Mouse (Mus musculus) embryonic facial prominence, embryonic 14.5 days (tissue): ENCODE measurements around the gene Lrrc74b. TPM values are rescaled to one million over a fixed set of nuclear protein-coding genes. Genes with fewer than 3 reads are reported as not detected.
A peak's percentile ranks its signal among the peaks of the same experiment; 100 is the strongest.

Experiments
- ATAC-seq: fragments of 200-750 bp; cut with Nextera tagmentation; 2 replicates; pipeline ENCODE4 v1.8.0; 2017; ENCODE audit warnings: low read depth, moderate number of reproducible peaks, moderate TSS enrichment
- DNase-seq: peaks from one replicate; pipeline ENCODE4 v3.0.0-alpha.2; 2015; ENCODE audit warnings: low spot score
- H3K27ac ChIP-seq: fragments of 300-500 bp; sonication (generic); replicated peaks from 2 replicates; pipeline ENCODE4 v1.5.1; 2014; ENCODE audit warnings: low read depth, mild to moderate bottlenecking, low read length, moderate library complexity
- H3K27me3 ChIP-seq: fragments of 300-500 bp; sonication (generic); replicated peaks from 2 replicates; pipeline ENCODE4 v1.6.1; 2014; ENCODE audit warnings: low read length; ENCODE audit not compliant: control insufficient read depth, insufficient read depth
- H3K36me3 ChIP-seq: fragments of 300-500 bp; sonication (generic); 2 replicates; pipeline ENCODE4 v1.6.1; 2014; ENCODE audit warnings: low read length, mixed read lengths; ENCODE audit not compliant: control insufficient read depth, insufficient read depth
- H3K4me1 ChIP-seq: fragments of 300-500 bp; sonication (generic); 2 replicates; pipeline ENCODE4 v1.6.1; 2014; ENCODE audit warnings: antibody characterized with exemption, low read length; ENCODE audit not compliant: control insufficient read depth, insufficient read depth
- H3K4me2 ChIP-seq: fragments of 300-500 bp; sonication (generic); 2 replicates; pipeline ENCODE4 v1.6.1; 2014; ENCODE audit warnings: low read depth, mild to moderate bottlenecking, low read length, moderate library complexity, mixed read lengths
- H3K4me3 ChIP-seq: fragments of 300-500 bp; sonication (generic); 2 replicates; pipeline ENCODE4 v1.5.1; 2014; ENCODE audit warnings: low read depth, mild to moderate bottlenecking, low read length
- H3K9ac ChIP-seq: fragments of 300-500 bp; sonication (generic); 2 replicates; pipeline ENCODE4 v1.6.1; 2014; ENCODE audit warnings: low read depth, mild to moderate bottlenecking, low read length, moderate library complexity, mixed read lengths
- H3K9me3 ChIP-seq: fragments of 300-500 bp; sonication (generic); 2 replicates; pipeline ENCODE4 v1.6.1; 2016; ENCODE audit warnings: low read length; ENCODE audit not compliant: control insufficient read depth
- WGBS: fragments of 180-500 bp; shearing (Covaris S2); extraction: QIAGEN DNeasy Blood & Tissue Kit; methylation state at CpG from one replicate; pipeline ENCODE4 v1.1.7; 2014; 5-methylcytosine and 5-hydroxymethylcytosine counted together
- polyA plus RNA-seq: library from polyadenylated mRNA; unstranded; fragments of >200 nt; fragmentation: Nextera tagmentation; extraction: Ambion mirVana; gene quantifications from 2 replicates; pipeline ENCODE4 v1.2.1, GENCODE M21; 2014

The Lrrc74b gene
- polyA plus RNA-seq, 1 experiment from 2014 or later, result 1.8 TPM

- 81% methylated on average over 5 of the region's 5 CpGs for WGBS
Measured at GRCm38 (mm10) chr16:17507018-17507552, 54.0 kb downstream of the Lrrc74b start.

DNA sequence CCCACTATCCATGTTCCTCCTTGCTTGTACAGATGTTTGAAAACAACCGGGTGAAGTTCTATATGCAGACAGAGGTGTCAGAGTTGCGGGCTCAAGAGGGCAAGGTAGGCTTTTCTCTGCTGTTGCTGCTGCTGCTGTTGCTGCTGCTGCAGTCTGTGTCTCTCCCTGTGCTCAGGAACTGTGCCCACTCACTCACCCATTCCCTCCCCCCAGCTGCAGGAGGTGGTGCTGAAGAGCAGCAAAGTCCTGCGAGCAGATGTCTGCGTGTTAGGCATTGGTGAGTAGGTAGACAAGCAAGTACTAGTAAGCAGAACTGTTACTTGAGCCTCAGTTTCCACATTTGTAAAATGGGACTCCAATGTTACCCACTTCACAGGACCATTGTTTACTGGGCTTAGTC lies 58.4 kb downstream of the Lrrc74b start:
- Histone ChIP-seq H3K4me2 (no peak overlapping the region), H3K9me3 (no peaks in the 10 kb centered on the region), H3K9ac (no peak overlapping the region), H3K36me3 (no peaks in the 10 kb centered on the region), H3K27ac (no peak overlapping the region), H3K4me3 (no peak overlapping the region), H3K4me1 (no peaks in the 10 kb centered on the region), H3K27me3 (no peaks in the 10 kb centered on the region)
- no peak for DNase-seq
- ATAC-seq, result no peak
- 74% methylated on average over 4 of the region's 4 CpGs for WGBS

More at GRCm38 (mm10) chr16:17507018-17507552, 54.0 kb downstream of the Lrrc74b start:
- H3K4me3 ChIP-seq, result no peak overlapping the region
- ATAC-seq (no peak), DNase-seq (no peak)
- H3K27ac ChIP-seq, result no peak overlapping the region
- no peak overlapping the region for H3K4me2 ChIP-seq
- no peaks in the 10 kb centered on the region for H3K9me3 ChIP-seq
- peaks cover 9% of the 10 kb centered on the region for H3K36me3 ChIP-seq
- no peak overlapping the region for H3K9ac ChIP-seq
- peaks cover 10% of the 10 kb centered on the region for H3K4me1 ChIP-seq
- no peaks in the 10 kb centered on the region for H3K27me3 ChIP-seq

DNA sequence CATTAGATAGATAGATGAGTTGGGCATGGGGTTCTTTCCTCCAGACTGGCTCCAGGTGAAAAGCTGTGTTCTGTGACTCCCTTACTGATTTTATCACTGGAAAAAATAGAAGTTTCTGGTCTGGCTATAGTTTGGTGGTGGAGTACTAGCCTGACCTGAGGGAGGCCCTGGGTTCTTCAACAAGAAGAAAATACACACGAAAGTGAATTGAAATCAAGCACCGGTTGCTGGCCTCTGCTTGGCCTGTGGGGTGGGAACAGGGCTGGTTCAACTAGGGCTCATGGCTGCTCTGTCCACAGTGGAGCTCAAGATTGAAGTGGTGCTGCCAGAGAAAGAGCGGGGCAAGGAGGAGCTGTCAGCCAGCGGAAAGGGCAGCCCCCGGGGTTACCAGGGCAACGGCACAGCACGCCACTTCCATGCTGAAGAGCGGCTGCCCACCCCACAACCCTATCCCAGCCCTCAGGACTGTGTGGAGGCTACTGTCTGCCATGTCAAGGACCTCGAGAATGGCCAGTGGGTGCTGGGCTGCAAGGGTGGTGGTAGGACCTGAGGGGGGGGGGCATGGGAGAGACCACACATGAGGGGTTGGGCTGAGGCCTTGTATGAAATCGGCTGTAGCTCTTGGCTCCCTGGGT lies 61.7 kb downstream of the Lrrc74b start:
- no peaks in the 10 kb centered on the region for H3K27me3 ChIP-seq
- no peak overlapping the region for H3K4me3 ChIP-seq
- DNase-seq, result no peak
- no peaks in the 10 kb centered on the region for H3K36me3 ChIP-seq
- H3K9ac ChIP-seq, result no peak overlapping the region
- no peak overlapping the region for H3K4me2 ChIP-seq
- peak; percentile 44; the same call in 1 of the 2 replicates for ATAC-seq
- H3K27ac ChIP-seq, result no peak overlapping the region
- H3K4me1 ChIP-seq, result 0 out of 2 replicates have a peak, but pooled peaks cover 9% of the 10 kb centered on the region
- H3K9me3 ChIP-seq, result no peaks in the 10 kb centered on the region
- WGBS, result 36% methylated on average over 10 of the region's 10 CpGs

GRCm38 (mm10) chr16:17496499-17497305 lies 64.3 kb downstream of the Lrrc74b start:
- Histone ChIP-seq H3K4me3 (no peak overlapping the region), H3K27me3 (no peaks in the 10 kb centered on the region), H3K36me3 (no peaks in the 10 kb centered on the region), H3K4me1 (0 out of 2 replicates have a peak, but pooled peaks cover 9% of the 10 kb centered on the region), H3K9ac (no peak overlapping the region), H3K4me2 (no peak overlapping the region), H3K27ac (no peak overlapping the region), H3K9me3 (no peaks in the 10 kb centered on the region)
- DNase-seq (peak; percentile 88), ATAC-seq (peak; percentile 80)
- 74% methylated on average over 2 of the region's 2 CpGs for WGBS

Other genes with a start within 250 kb of the Lrrc74b start
- 1.4 and 2.2 TPM in 2 replicates for gene Serpind1, start 229.9 kb downstream of the Lrrc74b start, polyA plus RNA-seq
- gene Snap29, start 155.3 kb downstream of the Lrrc74b start, polyA plus RNA-seq, result 7.3 and 7.6 TPM in 2 replicates
- gene Pi4ka, start 154.9 kb downstream of the Lrrc74b start, polyA plus RNA-seq, result 29.9 and 30.7 TPM in 2 replicates
- gene Crkl, start 109.3 kb downstream of the Lrrc74b start, polyA plus RNA-seq, result 59.9 and 63.8 TPM in 2 replicates
- gene Aifm3, start 71.6 kb downstream of the Lrrc74b start, polyA plus RNA-seq, result 2.4 and 4.9 TPM in 2 replicates
- 70.4 and 77.2 TPM in 2 replicates for gene Lztr1, start 52.6 kb downstream of the Lrrc74b start, polyA plus RNA-seq
- gene Thap7, start 30.1 kb downstream of the Lrrc74b start, polyA plus RNA-seq, result 50.9 and 54.9 TPM in 2 replicates
- gene P2rx6, start 638 bp upstream of the Lrrc74b start, polyA plus RNA-seq, result 0.84 and 1.5 TPM in 2 replicates
- 6.1 and 9.5 TPM in 2 replicates for gene Slc7a4, start 22.0 kb upstream of the Lrrc74b start, polyA plus RNA-seq
- gene Smpd4, start 58.1 kb upstream of the Lrrc74b start, polyA plus RNA-seq, result 27.9 and 33.6 TPM in 2 replicates
- 7.9 and 8.1 TPM in 2 replicates for gene Ccdc74a, start 85.2 kb upstream of the Lrrc74b start, polyA plus RNA-seq
- gene Med15, start 171.6 kb upstream of the Lrrc74b start, polyA plus RNA-seq, result 35.2 and 36.1 TPM in 2 replicates
- 77.1 and 90.9 TPM in 2 replicates for gene Klhl22, start 198.4 kb upstream of the Lrrc74b start, polyA plus RNA-seq
- gene Scarf2, start 236.0 kb upstream of the Lrrc74b start, polyA plus RNA-seq, result 34.5 and 35.8 TPM in 2 replicates